Comparison of ENCODE assay signal across 8 mouse cellular contexts in the genomic region with DNA sequence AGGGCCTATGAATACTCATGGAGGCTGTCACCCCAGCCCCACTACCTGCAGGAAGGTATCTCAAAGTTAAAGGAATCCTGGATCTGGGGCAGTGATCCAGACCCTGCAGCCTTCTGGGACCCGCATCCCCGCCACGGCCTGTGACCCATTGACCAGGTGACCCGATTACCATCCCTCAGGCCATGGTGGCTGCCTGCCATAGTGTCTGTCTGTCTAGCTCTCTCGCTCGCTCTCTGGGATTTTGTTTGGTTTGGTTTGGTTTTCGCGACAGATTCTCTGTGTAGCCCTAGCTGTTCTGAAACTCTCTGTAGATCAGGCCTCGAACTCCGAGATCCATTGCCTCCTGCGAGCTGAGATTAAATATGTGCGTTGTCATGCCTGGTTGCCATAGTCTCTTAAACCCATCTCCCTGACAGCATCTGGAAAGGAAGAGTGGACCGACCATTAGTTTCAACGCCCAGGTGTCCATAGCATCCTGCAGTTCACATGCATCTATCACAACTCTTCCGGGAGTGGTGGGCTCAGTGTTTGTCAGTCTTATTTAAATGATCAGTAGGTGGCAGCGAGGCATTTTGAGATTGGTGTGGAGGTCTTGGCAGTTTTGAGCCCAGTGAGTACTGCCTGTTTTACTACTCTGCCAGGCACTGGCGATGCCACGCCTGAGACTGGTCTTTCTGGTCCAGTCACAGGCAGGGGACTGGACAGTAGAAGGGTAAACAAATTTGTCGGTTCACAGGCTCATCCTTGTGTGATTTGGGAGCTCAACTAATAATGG. TPM values are rescaled to one million over a fixed set of nuclear protein-coding genes. Genes with fewer than 3 reads are reported as not detected.
DNase-seq lines count a peak whose midpoint lies in the region; ATAC-seq and TF ChIP-seq lines count a peak whose summit lies in the region.
"Had no signal": no experiment of that assay in that cellular context is flagged by ENCODE, and none has a peak within 500 bp of the region (broad histone marks: within the 10 kb centered on the region; RNA-seq: fewer than 3 reads in every experiment).

No protein-coding gene starts in this region.

- H3K9me3 ChIP-seq in lung, embryonic 14.5 days (ENCODE audit: low read depth, low read length): no peaks in the 10 kb centered on the region
- H3K9me3 ChIP-seq in kidney, embryonic 16.5 days (ENCODE audit: low read length): no peaks in the 10 kb centered on the region
- H3K9me3 ChIP-seq in midbrain, postnatal 0 days (ENCODE audit: low read length): no peaks in the 10 kb centered on the region

- DNase-seq in lung, embryonic 14.5 days: peak; percentile 15
- no peak for DNase-seq in lung, postnatal 10 days
- peak; percentile 36 for DNase-seq in brain, adult 2 months (ENCODE audit: low read depth, low spot score)
- peak; percentile 33 for DNase-seq in midbrain, postnatal 0 days (ENCODE audit: low spot score)
- DNase-seq in right cerebral cortex, postnatal 25 days: no peak

- H3K9ac ChIP-seq in lung, embryonic 14.5 days: peak overlapping the region; percentile 64
- peak overlapping the region; percentile 69 for H3K9ac ChIP-seq in kidney, embryonic 16.5 days (replicated peaks; ENCODE audit: low read length)
- H3K9ac ChIP-seq in midbrain, postnatal 0 days (replicated peaks; ENCODE audit: low read length, poor library complexity, severe bottlenecking): peak overlapping the region; percentile 63

- peak overlapping the region; percentile 74 for H3K4me3 ChIP-seq in lung, embryonic 14.5 days (ENCODE audit: low read depth, low read length)
- H3K4me3 ChIP-seq in kidney, embryonic 16.5 days (ENCODE audit: low read length): peak overlapping the region; percentile 72
- peak overlapping the region; percentile 83 for H3K4me3 ChIP-seq in midbrain, postnatal 0 days (ENCODE audit: low read depth, low read length)

- WGBS in lung, embryonic 14.5 days: 13% methylated on average over 19 of the region's 19 CpGs
- WGBS in kidney, embryonic 16.5 days: 19% methylated on average over 19 of the region's 19 CpGs
- 16% methylated on average over 19 of the region's 19 CpGs for WGBS in midbrain, postnatal 0 days

- H3K4me2 ChIP-seq in lung, embryonic 14.5 days: peak overlapping the region; percentile 94
- H3K4me2 ChIP-seq in kidney, embryonic 16.5 days (replicated peaks; ENCODE audit: low read depth, low read length): peak overlapping the region; percentile 88
- peak overlapping the region; percentile 77 for H3K4me2 ChIP-seq in midbrain, postnatal 0 days (ENCODE audit: low read depth, low read length, poor library complexity, severe bottlenecking)

- TF ChIP-seq CTCF in lung, embryonic 14.5 days (IDR thresholded peaks at IDR 0.05; ENCODE audit: low read depth): no peak
- TF ChIP-seq CTCF in midbrain, postnatal 0 days (IDR thresholded peaks at IDR 0.05): peak; percentile 31; the same call in 1 of the 2 replicates

- ATAC-seq in lung, embryonic 14.5 days (ENCODE audit: insufficient read depth): no peak
- ATAC-seq in erythroid progenitor cell, adult 5-6 weeks (replicated peaks; ENCODE audit: low FRiP score, poor library complexity, severe bottlenecking): peak; percentile 28
- ATAC-seq in kidney, embryonic 16.5 days (ENCODE audit: low FRiP score, low TSS enrichment): no peak
- ATAC-seq in midbrain, postnatal 0 days (ENCODE audit: low FRiP score): no peak

- H3K36me3 ChIP-seq in lung, embryonic 14.5 days (ENCODE audit: insufficient read depth): peaks cover 20% of the 10 kb centered on the region; the same call in 1 of the 2 replicates
- H3K36me3 ChIP-seq in kidney, embryonic 16.5 days (ENCODE audit: insufficient read depth, low read length): peaks cover 17% of the 10 kb centered on the region
- peaks cover 9% of the 10 kb centered on the region for H3K36me3 ChIP-seq in midbrain, postnatal 0 days (ENCODE audit: insufficient read depth, low read length)

- peaks cover 23% of the 10 kb centered on the region for H3K4me1 ChIP-seq in lung, embryonic 14.5 days (ENCODE audit: insufficient read depth)
- peaks cover 39% of the 10 kb centered on the region for H3K4me1 ChIP-seq in kidney, embryonic 16.5 days (ENCODE audit: insufficient read depth, low read length)
- peaks cover 20% of the 10 kb centered on the region for H3K4me1 ChIP-seq in midbrain, postnatal 0 days (ENCODE audit: insufficient read depth, low read length)

- no peaks in the 10 kb centered on the region for H3K27me3 ChIP-seq in lung, embryonic 14.5 days (ENCODE audit: insufficient read depth, low read length)
- H3K27me3 ChIP-seq in kidney, embryonic 16.5 days (ENCODE audit: insufficient read depth, low read length): no peaks in the 10 kb centered on the region
- no peaks in the 10 kb centered on the region for H3K27me3 ChIP-seq in midbrain, postnatal 0 days (ENCODE audit: insufficient read depth, low read length)

- peak overlapping the region; percentile 86 for H3K27ac ChIP-seq in lung, embryonic 14.5 days (ENCODE audit: low read depth)
- peak overlapping the region; percentile 93 for H3K27ac ChIP-seq in kidney, embryonic 16.5 days (ENCODE audit: low read length)
- H3K27ac ChIP-seq in midbrain, postnatal 0 days (ENCODE audit: low read depth, low read length): peak overlapping the region; percentile 79

RNA-seq across cellular contexts. Expression of gene Mthfr, which starts 0.6 kb away (rescaled TPM):
- polyA plus RNA-seq in lung, embryonic 14.5 days (2014; fragmentation: Nextera tagmentation; extraction: Ambion mirVana): 18.7 and 20.4 TPM in 2 replicates
- 5.8 and 8.0 TPM in 2 replicates for total RNA-seq in erythroid progenitor cell, adult 5-6 weeks (2015; ENCODE audit: low replicate concordance)
- 2.0 and 7.1 TPM in 2 replicates for total RNA-seq in erythroid progenitor cell, adult 5-6 weeks (2017; ENCODE audit: low replicate concordance)
- 26.5 and 28.1 TPM in 2 replicates for polyA plus RNA-seq in kidney, embryonic 16.5 days (2015; fragmentation: Nextera tagmentation; extraction: Ambion mirVana)
- total RNA-seq in midbrain, postnatal 0 days (2014; rRNA removed): 34.4 and 51.1 TPM in 2 replicates
- polyA plus RNA-seq in midbrain, postnatal 0 days (2015; fragmentation: Nextera tagmentation; extraction: Ambion mirVana): 10.1 and 12.4 TPM in 2 replicates

RNA-seq across cellular contexts. Expression of gene Clcn6, which starts 0.8 kb away (rescaled TPM):
- polyA plus RNA-seq in lung, embryonic 14.5 days (2014; fragmentation: Nextera tagmentation; extraction: Ambion mirVana): 3.6 and 4.2 TPM in 2 replicates
- 1.3 and 2.5 TPM in 2 replicates for total RNA-seq in erythroid progenitor cell, adult 5-6 weeks (2015; ENCODE audit: low replicate concordance)
- 1.7 and 2.7 TPM in 2 replicates for total RNA-seq in erythroid progenitor cell, adult 5-6 weeks (2017; ENCODE audit: low replicate concordance)
- 6.4 and 6.8 TPM in 2 replicates for polyA plus RNA-seq in kidney, embryonic 16.5 days (2015; fragmentation: Nextera tagmentation; extraction: Ambion mirVana)
- total RNA-seq in midbrain, postnatal 0 days (2014; rRNA removed): 58.2 and 64.9 TPM in 2 replicates
- polyA plus RNA-seq in midbrain, postnatal 0 days (2015; fragmentation: Nextera tagmentation; extraction: Ambion mirVana): 26.1 and 26.5 TPM in 2 replicates

RNA-seq across cellular contexts. Expression of gene Nppa, which starts 38.9 kb away (rescaled TPM):
- 17.4 TPM in 1 of 2 replicates, not detected in the other for polyA plus RNA-seq in lung, embryonic 14.5 days (2014; fragmentation: Nextera tagmentation; extraction: Ambion mirVana)
- not detected in 2 replicates for total RNA-seq in erythroid progenitor cell, adult 5-6 weeks (2015; ENCODE audit: low replicate concordance)
- total RNA-seq in erythroid progenitor cell, adult 5-6 weeks (2017; ENCODE audit: low replicate concordance): not detected in 2 replicates
- 0.41 and 1.00 TPM in 2 replicates for polyA plus RNA-seq in kidney, embryonic 16.5 days (2015; fragmentation: Nextera tagmentation; extraction: Ambion mirVana)
- total RNA-seq in midbrain, postnatal 0 days (2014; rRNA removed): 2.2 and 2.9 TPM in 2 replicates
- 4.5 and 6.1 TPM in 2 replicates for polyA plus RNA-seq in midbrain, postnatal 0 days (2015; fragmentation: Nextera tagmentation; extraction: Ambion mirVana)
- total RNA-seq: hematopoietic stem cell, adult 5-6 weeks had no signal

RNA-seq across cellular contexts. Expression of gene Agtrap, which starts 48.4 kb away (rescaled TPM):
- polyA plus RNA-seq in lung, embryonic 14.5 days (2014; fragmentation: Nextera tagmentation; extraction: Ambion mirVana): 11.6 and 14.2 TPM in 2 replicates
- total RNA-seq in erythroid progenitor cell, adult 5-6 weeks (2015; ENCODE audit: low replicate concordance): 4.6 and 5.8 TPM in 2 replicates
- total RNA-seq in erythroid progenitor cell, adult 5-6 weeks (2017; ENCODE audit: low replicate concordance): 3.6 and 4.1 TPM in 2 replicates
- 28.1 and 31.5 TPM in 2 replicates for polyA plus RNA-seq in kidney, embryonic 16.5 days (2015; fragmentation: Nextera tagmentation; extraction: Ambion mirVana)
- 6.6 and 7.5 TPM in 2 replicates for total RNA-seq in midbrain, postnatal 0 days (2014; rRNA removed)
- 7.4 and 8.6 TPM in 2 replicates for polyA plus RNA-seq in midbrain, postnatal 0 days (2015; fragmentation: Nextera tagmentation; extraction: Ambion mirVana)

RNA-seq across cellular contexts. Expression of gene Nppb, which starts 53.9 kb away (rescaled TPM):
- polyA plus RNA-seq in lung, embryonic 14.5 days (2014; fragmentation: Nextera tagmentation; extraction: Ambion mirVana): not detected in 2 replicates
- total RNA-seq in erythroid progenitor cell, adult 5-6 weeks (2015; ENCODE audit: low replicate concordance): not detected in 2 replicates
- not detected in 2 replicates for total RNA-seq in erythroid progenitor cell, adult 5-6 weeks (2017; ENCODE audit: low replicate concordance)
- 0.21 TPM in 1 of 2 replicates, not detected in the other for polyA plus RNA-seq in kidney, embryonic 16.5 days (2015; fragmentation: Nextera tagmentation; extraction: Ambion mirVana)
- total RNA-seq in midbrain, postnatal 0 days (2014; rRNA removed): not detected in 2 replicates
- polyA plus RNA-seq in midbrain, postnatal 0 days (2015; fragmentation: Nextera tagmentation; extraction: Ambion mirVana): 0.29 TPM in 1 of 2 replicates, not detected in the other
- total RNA-seq: hematopoietic stem cell, adult 5-6 weeks had no signal

Comparison
In these comparisons a context has a peak if more than half of its experiments do, and no peak if none do; other contexts are left out.
1. DNase-seq: peak in lung, embryonic 14.5 days (single experiment), brain, adult 2 months (single experiment) and midbrain, postnatal 0 days (single experiment); none in lung, postnatal 10 days (single experiment) and right cerebral cortex, postnatal 25 days (single experiment).
2. Peak in every context shown above with its lines, with median percentiles within 50 percentile points of each other: H3K27ac ChIP-seq, H3K4me2 ChIP-seq, H3K4me3 ChIP-seq and H3K9ac ChIP-seq.